Mouse (Mus musculus) spleen, postnatal 10 days (tissue): ENCODE measurements around the gene Prh1.
"Not testable (repeated sequence)": the region's sequence is repeated elsewhere in the genome, so short reads cannot be mapped to it uniquely, and the experiment has no call there.

Source experiments
- DNase-seq, 2 experiments: peaks; one replicate each; pipeline ENCODE4 v3.0.0; 2021 to 2022; ENCODE audit warnings: low spot score in 2 of 2

Prh1 gene

GRCm38 (mm10) chr6:132569509-132569908 is at the start of gene Prh1:
TSS of gene Prh1 (plus strand) at chr6:132569809.
- DNase-seq = not testable (repeated sequence)

DNA sequence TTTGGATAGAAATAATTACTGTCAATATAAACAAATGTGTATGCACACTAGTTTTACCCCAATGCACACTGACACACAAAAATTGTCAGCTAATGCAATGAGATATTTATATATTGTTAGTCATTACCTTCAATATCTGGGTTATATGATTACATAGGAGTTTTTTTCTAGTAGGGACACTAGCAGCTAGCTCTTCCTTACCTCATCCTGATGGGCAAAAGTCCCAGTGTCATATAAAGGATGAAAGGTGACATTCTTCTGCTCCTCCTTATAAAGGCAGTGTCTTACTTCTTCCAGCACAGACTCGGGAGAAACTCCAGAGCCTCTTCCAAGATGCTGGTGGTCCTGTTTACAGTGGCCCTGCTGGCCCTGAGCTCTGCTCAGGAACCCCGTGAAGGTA is 26.0 kb downstream of the Prh1 start, which contains the start of gene Prp2:
Gene Prp2, plus strand, starts transcription at position 301 of the 400 bp plus-strand sequence.
- DNase-seq = not testable (repeated sequence)
